Mouse (Mus musculus) neural tube, postnatal 0 days (tissue): ENCODE measurements around the gene Ern1. TPM values are rescaled to one million over a fixed set of nuclear protein-coding genes. Genes with fewer than 3 reads are reported as not detected.

ENCODE experiments used
- polyA plus RNA-seq: library from polyadenylated mRNA; unstranded; fragments of >200 nt; fragmentation: Nextera tagmentation; extraction: Ambion mirVana; gene quantifications from 2 replicates; pipeline ENCODE4 v1.2.1, GENCODE M21; 2015

Gene Ern1
- polyA plus RNA-seq, result 2.3 and 3.3 TPM in 2 replicates

DNA sequence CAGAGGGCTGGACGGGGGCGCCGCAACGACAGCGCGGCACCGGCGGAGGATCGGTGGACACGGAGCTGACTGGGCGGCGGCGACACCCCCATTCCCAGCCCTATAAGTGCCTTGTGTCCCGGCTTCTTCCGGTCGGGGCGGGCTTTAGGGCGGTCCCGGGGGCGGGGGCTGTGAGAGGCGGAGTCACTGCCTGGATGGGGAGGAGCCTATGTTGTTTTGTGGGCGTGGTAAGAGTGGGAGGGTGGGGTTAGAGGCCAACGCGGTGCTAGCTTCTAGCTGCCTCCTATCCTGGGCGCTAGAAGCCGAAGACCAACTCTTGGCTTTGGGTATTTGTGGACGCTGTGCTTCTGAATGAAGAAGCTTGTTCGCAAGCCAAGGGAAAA lies at the start of gene Ern1:
TSS of gene Ern1 (minus strand) at position 120 of the 383 bp plus-strand sequence.

DNA sequence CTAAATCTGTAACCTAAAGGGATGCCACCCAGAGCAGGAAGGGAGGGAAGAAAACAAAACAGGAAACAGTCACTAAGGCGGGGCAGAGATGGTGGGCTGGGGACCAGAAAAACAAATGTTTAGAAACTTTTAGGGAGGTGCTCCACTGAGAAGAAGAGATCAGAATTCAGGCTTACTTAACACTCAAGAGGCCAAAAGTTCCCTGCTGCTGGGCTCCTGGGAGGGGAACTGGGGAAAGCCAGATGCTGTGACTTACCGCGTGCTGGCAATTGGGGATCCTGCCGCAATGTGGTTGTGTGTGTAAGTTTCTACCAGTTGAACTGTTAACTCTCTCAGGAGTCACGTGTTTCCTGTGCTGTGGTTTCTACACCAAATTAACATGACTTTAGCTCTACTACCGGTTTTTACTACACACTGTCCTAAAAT lies 99.8 kb downstream of the Ern1 start, which contains the start of gene Icam2:
TSS of gene Icam2 (minus strand) at position 285 of the 426 bp plus-strand sequence.

DNA sequence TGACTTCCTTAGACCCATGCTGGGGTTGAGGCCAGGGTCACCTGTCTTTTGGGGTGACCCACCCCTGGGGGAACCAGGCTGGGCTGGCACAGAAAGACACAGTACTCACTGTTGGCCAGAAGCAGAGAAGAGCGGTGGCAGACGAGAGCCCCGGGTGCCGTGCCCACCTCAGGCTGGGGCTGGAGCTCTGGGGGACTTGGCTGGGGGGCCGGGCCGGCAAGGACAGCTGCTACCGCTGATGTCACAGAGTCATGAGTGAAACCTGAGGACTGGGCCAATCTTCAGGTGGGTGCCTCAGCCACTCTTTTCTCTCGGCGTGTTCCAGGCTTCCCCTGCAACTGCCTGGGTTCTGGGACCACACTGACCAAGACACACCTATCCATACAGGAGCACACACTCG lies 122.3 kb downstream of the Ern1 start, which contains the start of gene Prr29:
TSS of gene Prr29 (plus strand) at position 107 of the 400 bp plus-strand sequence.

DNA sequence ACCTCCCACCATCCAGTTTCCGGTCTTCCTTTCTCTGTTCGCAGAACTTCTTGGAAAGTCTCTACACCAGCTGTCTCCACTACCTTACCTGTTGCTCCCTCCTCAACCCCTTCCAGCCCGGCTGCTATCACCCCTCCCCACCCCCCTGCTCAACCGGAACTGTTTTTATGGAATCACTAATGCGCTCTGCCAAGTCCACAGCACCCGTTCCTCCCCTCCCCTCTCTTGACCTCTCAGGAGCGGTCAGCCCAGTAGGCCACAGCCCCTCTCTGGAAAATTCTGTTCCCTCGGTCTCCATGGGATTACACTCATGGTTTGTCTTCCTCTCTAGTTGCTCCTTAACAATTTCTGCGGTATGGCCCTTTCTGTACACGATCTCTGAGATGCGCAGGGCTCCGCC lies 134.5 kb downstream of the Ern1 start, which contains the start of gene Scn4a:
TSS of gene Scn4a (minus strand) at position 101 of the 400 bp plus-strand sequence.

Other genes starting within 250 kb of the Ern1 start
- 26.2 and 28.3 TPM in 2 replicates for gene Ftsj3, start 231.8 kb downstream of the Ern1 start, polyA plus RNA-seq
- gene Psmc5, start 231.7 kb downstream of the Ern1 start, polyA plus RNA-seq, result 291 and 312 TPM in 2 replicates
- gene Smarcd2, start 214.9 kb downstream of the Ern1 start, polyA plus RNA-seq, result 10.6 and 12.2 TPM in 2 replicates
- gene Tcam1, start 211.2 kb downstream of the Ern1 start, polyA plus RNA-seq, result 0.14 TPM in 1 of 2 replicates, not detected in the other
- gene Gh, start 186.0 kb downstream of the Ern1 start, polyA plus RNA-seq, result not detected in 2 replicates
- 1.5 TPM in 2 replicates for gene Cd79b, start 173.1 kb downstream of the Ern1 start, polyA plus RNA-seq
- 0.04 TPM in 1 of 2 replicates, not detected in the other for gene Scn4a, start 134.6 kb downstream of the Ern1 start, polyA plus RNA-seq
- 0.42 TPM in 1 of 2 replicates, not detected in the other for gene Prr29, start 122.4 kb downstream of the Ern1 start, polyA plus RNA-seq
- 11.7 and 13.7 TPM in 2 replicates for gene Icam2, start 99.8 kb downstream of the Ern1 start, polyA plus RNA-seq
- gene Tex2, start 125.6 kb upstream of the Ern1 start, polyA plus RNA-seq, result 31.1 and 34.2 TPM in 2 replicates